Mouse (Mus musculus): ENCODE measurements around the gene H2-DMb1. TPM values are rescaled to one million over a fixed set of nuclear protein-coding genes. Genes with fewer than 3 reads are reported as not detected.

The H2-DMb1 gene
- polyA plus RNA-seq, 1 experiment from 2014 or later, result not detected

- peak within 1 kb of the TSS; percentile 66 for H3K9ac ChIP-seq
- H3K9me3 ChIP-seq, result no peaks in the 10 kb centered on the region
- H3K4me1 ChIP-seq (replicated peaks), result peaks cover 18% of the 10 kb centered on the region
- H3K4me2 ChIP-seq, result peak within 1 kb of the TSS; percentile 62
- ATAC-seq (ENCODE audit: low read depth), result peak; percentile 93
- H3K4me3 ChIP-seq, result peak within 1 kb of the TSS; percentile 39
- no peaks in the 10 kb centered on the region for H3K36me3 ChIP-seq
- WGBS, result under 1% methylated on average over 46 of the region's 46 CpGs
- peaks cover 90% of the 10 kb centered on the region for H3K27me3 ChIP-seq
- H3K27ac ChIP-seq (replicated peaks), result no peak within 1 kb of the TSS
Measured at GRCm38 (mm10) chr17:34187261-34187916, 34.5 kb downstream of the H2-DMb1 start, which contains the start of the genes Tap1 and Psmb9. TSS of gene Tap1 (plus strand) at chr17:34187553. TSS of gene Psmb9 (minus strand) at chr17:34187764.

DNA sequence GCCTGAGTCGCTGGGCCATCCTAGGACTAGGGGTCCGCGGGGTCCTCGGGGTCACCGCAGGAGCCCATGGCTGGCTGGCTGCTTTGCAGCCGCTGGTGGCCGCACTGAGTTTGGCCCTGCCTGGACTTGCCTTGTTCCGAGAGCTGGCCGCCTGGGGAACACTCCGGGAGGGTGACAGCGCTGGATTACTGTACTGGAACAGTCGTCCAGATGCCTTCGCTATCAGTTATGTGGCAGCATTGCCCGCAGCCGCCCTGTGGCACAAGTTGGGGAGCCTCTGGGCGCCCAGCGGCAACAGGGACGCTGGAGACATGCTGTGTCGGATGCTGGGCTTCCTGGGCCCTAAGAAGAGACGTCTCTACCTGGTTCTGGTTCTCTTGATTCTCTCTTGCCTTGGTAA lies 35.1 kb downstream of the H2-DMb1 start:
- ATAC-seq (ENCODE audit: low read depth), result no peak; the same call in 1 of the 2 replicates

GRCm38 (mm10) chr17:34188986-34189385 lies 36.1 kb downstream of the H2-DMb1 start:
- Histone ChIP-seq H3K9me3 (no peaks in the 10 kb centered on the region), H3K27me3 (peaks cover 95% of the 10 kb centered on the region), H3K4me1 (replicated peaks) (peaks cover 18% of the 10 kb centered on the region), H3K4me2 (no peak overlapping the region), H3K27ac (replicated peaks) (no peak overlapping the region), H3K36me3 (no peaks in the 10 kb centered on the region), H3K4me3 (no peak overlapping the region), H3K9ac (no peak overlapping the region)
- no peak for ATAC-seq (ENCODE audit: low read depth)
- 67% methylated on average over 6 of the region's 6 CpGs for WGBS

More for the DNA sequence above, 35.1 kb downstream of the H2-DMb1 start:
- Histone ChIP-seq H3K4me2 (peak overlapping the region; percentile 62), H3K9ac (peak overlapping the region; percentile 66), H3K9me3 (no peaks in the 10 kb centered on the region), H3K36me3 (no peaks in the 10 kb centered on the region), H3K27me3 (peaks cover 95% of the 10 kb centered on the region), H3K4me1 (replicated peaks) (peaks cover 18% of the 10 kb centered on the region), H3K4me3 (peak overlapping the region; percentile 39), H3K27ac (replicated peaks) (no peak overlapping the region)
- WGBS, result 3% methylated on average over 20 of the region's 20 CpGs

DNA sequence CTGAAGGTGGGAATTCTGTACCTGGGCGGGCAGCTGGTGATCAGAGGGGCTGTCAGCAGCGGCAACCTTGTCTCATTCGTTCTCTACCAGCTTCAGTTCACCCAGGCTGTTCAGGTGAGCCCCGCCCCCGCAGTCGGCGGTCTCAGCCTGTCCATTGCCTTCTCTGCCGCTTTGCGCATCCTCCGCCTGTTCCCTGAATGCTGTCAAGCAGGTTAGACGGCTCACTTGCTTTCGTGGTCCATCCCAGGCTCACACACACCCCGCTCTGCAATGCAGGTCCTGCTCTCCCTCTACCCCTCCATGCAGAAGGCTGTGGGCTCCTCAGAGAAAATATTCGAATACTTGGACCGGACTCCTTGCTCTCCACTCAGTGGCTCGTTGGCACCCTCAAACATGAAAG lies 40.0 kb downstream of the H2-DMb1 start:
- Histone ChIP-seq H3K36me3 (no peaks in the 10 kb centered on the region), H3K4me3 (no peak overlapping the region), H3K27me3 (peaks cover 97% of the 10 kb centered on the region), H3K4me2 (no peak overlapping the region), H3K9me3 (no peaks in the 10 kb centered on the region), H3K9ac (no peak overlapping the region), H3K27ac (replicated peaks) (no peak overlapping the region), H3K4me1 (replicated peaks) (peaks cover 15% of the 10 kb centered on the region)
- ATAC-seq (ENCODE audit: low read depth), result no peak
- WGBS, result 24% methylated on average over 16 of the region's 16 CpGs

DNA sequence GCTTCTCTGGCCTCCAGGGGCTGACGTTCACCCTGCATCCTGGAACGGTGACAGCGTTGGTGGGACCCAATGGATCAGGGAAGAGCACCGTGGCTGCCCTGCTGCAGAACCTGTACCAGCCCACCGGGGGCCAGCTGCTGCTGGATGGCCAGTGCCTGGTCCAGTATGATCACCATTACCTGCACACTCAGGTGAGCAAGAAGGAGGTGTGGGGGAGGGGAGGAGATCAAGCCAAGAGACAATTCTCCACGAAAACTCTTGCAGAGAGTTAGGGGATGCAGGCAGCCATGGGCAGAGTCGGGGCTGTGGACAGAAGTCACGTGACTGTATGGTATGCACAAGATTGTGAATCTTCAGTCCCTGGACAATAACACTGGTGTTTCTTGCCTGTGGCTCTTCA lies 40.6 kb downstream of the H2-DMb1 start:
- Histone ChIP-seq H3K36me3 (no peaks in the 10 kb centered on the region), H3K9ac (no peak overlapping the region), H3K27me3 (peaks cover 98% of the 10 kb centered on the region), H3K4me2 (no peak overlapping the region), H3K27ac (replicated peaks) (no peak overlapping the region), H3K9me3 (no peaks in the 10 kb centered on the region), H3K4me3 (no peak overlapping the region), H3K4me1 (replicated peaks) (peaks cover 16% of the 10 kb centered on the region)
- WGBS, result 57% methylated on average over 8 of the region's 8 CpGs
- ATAC-seq (ENCODE audit: low read depth), result no peak

- no peak overlapping the region for H3K9ac ChIP-seq
- H3K9me3 ChIP-seq, result no peaks in the 10 kb centered on the region
- no peak overlapping the region for H3K4me3 ChIP-seq
- no peak overlapping the region for H3K4me2 ChIP-seq
- 89% methylated on average over 4 of the region's 4 CpGs for WGBS
- H3K36me3 ChIP-seq, result no peaks in the 10 kb centered on the region
- H3K27ac ChIP-seq (replicated peaks), result no peak overlapping the region
- ATAC-seq (ENCODE audit: low read depth), result no peak
- H3K27me3 ChIP-seq, result peaks cover 98% of the 10 kb centered on the region
- peaks cover 17% of the 10 kb centered on the region for H3K4me1 ChIP-seq (replicated peaks)
Measured at GRCm38 (mm10) chr17:34194723-34195122, 41.9 kb downstream of the H2-DMb1 start.

DNA sequence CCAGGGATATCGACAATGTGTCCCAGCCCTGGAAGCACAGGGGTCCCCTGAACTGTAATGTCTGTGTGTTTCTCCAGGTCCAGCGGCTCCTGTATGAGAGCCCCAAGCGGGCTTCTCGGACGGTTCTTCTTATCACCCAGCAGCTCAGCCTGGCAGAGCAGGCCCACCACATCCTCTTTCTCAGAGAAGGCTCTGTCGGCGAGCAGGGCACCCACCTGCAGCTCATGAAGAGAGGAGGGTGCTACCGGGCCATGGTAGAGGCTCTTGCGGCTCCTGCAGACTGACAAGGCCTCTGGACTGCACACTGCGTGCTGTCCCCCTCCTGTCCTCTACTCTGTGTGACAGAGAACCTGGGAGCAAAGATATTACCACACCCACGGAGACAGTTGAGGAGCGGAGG lies 43.6 kb downstream of the H2-DMb1 start:
- 34% methylated on average over 12 of the region's 12 CpGs for WGBS
- no peaks in the 10 kb centered on the region for H3K36me3 ChIP-seq
- peaks cover 97% of the 10 kb centered on the region for H3K27me3 ChIP-seq
- H3K9me3 ChIP-seq, result no peaks in the 10 kb centered on the region
- peak overlapping the region; percentile 71 for H3K4me2 ChIP-seq
- ATAC-seq (ENCODE audit: low read depth), result no peak
- no peak overlapping the region for H3K9ac ChIP-seq
- H3K4me3 ChIP-seq, result peak overlapping the region; percentile 43; the same call in 1 of the 2 replicates
- H3K4me1 ChIP-seq (replicated peaks), result peaks cover 17% of the 10 kb centered on the region
- H3K27ac ChIP-seq (replicated peaks), result no peak overlapping the region

DNA sequence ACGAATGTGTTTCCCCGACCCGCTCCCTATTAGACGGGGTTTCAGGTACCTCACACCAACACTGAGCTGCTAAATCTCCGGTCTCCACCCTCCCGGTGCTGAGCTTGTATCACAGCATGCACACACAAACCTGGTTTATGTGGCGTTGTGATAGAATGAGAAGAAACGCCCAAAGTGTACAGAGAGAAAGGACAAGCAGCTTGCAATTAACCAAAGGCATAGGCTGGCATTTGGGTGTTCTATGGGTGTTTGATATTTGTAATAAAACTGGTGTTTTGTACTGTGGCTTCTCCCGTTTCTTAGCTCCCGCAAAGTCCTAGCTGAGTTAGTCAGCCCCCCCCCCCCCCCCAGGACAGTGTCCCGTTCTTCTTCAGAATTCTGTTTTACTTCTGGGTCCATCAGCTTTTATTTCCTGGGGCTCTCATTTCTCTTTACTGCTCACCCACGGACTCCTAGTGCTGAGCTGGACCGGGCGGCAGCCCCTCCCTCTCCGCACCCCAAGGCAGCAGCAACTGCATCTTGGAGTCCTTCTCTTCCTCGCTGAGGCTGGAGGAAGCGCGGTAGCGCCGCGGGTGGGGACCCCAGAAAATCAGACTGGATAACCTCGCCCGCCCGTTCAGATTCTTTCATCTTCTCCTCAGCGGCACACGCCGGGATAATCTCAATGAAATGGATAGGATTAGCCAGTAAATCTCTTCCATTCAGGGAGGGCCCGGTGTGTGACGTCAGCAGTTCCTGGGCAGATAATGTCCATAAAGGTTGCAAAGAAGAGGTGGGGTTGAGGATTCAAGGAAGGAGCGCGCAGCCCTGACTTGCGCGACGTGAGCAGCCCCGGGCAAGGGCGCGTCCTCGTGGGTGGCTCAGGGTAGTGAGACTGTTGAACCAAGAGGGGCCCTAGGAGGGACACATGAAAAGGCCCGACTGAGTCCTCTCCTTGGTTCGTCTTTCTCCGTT lies 44.3 kb downstream of the H2-DMb1 start, which contains the start of gene Psmb8:
TSS of gene Psmb8 (plus strand) at position 781 of the 954 bp plus-strand sequence.
- Histone ChIP-seq H3K4me3 (peak within 1 kb of the TSS; percentile 43), H3K36me3 (no peaks in the 10 kb centered on the region), H3K9me3 (no peaks in the 10 kb centered on the region), H3K27me3 (peaks cover 94% of the 10 kb centered on the region), H3K4me1 (replicated peaks) (peaks cover 17% of the 10 kb centered on the region), H3K4me2 (peak within 1 kb of the TSS; percentile 71), H3K9ac (peak within 1 kb of the TSS; percentile 64), H3K27ac (replicated peaks) (no peak within 1 kb of the TSS)
- ATAC-seq (ENCODE audit: low read depth), result peak; percentile 84
- WGBS, result 4% methylated on average over 41 of the region's 41 CpGs

DNA sequence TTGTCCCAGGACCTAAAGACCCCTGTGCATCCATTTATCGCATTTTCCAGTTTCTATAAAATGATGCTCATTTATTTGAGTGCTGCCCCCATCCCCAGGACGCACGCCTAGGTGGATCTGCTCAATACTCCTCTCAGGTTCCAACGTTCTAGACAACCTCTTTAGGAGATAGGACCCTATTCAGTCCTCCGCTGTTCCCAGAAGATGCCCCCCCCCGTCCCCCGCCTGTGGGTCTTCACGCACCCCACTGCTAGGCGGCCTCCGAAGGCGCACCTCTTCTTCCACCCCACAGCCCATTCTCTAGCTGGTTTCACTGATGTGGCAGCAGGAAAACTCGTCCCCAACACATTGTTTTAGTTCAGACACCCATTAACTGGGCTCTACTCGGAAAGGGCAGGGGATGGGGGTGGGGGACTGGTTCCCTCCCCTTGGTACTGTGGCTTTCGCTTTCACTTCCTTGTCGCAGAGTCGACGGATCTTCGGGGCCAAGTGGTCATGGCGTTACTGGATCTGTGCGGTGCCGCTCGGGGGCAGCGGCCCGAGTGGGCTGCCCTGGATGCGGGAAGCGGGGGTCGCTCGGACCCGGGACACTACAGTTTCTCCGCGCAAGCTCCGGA lies 45.1 kb downstream of the H2-DMb1 start:
- Histone ChIP-seq H3K36me3 (no peaks in the 10 kb centered on the region), H3K9me3 (no peaks in the 10 kb centered on the region), H3K27ac (replicated peaks) (no peak overlapping the region), H3K4me2 (peak overlapping the region; percentile 71), H3K9ac (peak overlapping the region; percentile 64), H3K4me1 (replicated peaks) (peaks cover 17% of the 10 kb centered on the region), H3K4me3 (peak overlapping the region; percentile 43), H3K27me3 (peaks cover 90% of the 10 kb centered on the region)
- WGBS, result 2% methylated on average over 32 of the region's 32 CpGs
- no peak for ATAC-seq (ENCODE audit: low read depth)

- Histone ChIP-seq H3K4me3 (peak overlapping the region; percentile 43), H3K9me3 (no peaks in the 10 kb centered on the region), H3K4me1 (replicated peaks) (peaks cover 17% of the 10 kb centered on the region), H3K4me2 (peak overlapping the region; percentile 71), H3K27ac (replicated peaks) (no peak overlapping the region), H3K9ac (0 out of 2 replicates have a peak overlapping the region, but pooled peaks have one; percentile 31), H3K27me3 (peaks cover 90% of the 10 kb centered on the region), H3K36me3 (no peaks in the 10 kb centered on the region)
- ATAC-seq (ENCODE audit: low read depth), result no peak
- WGBS, result 7% methylated on average over 11 of the region's 11 CpGs
Measured at GRCm38 (mm10) chr17:34198521-34198912, 45.6 kb downstream of the H2-DMb1 start.

DNA sequence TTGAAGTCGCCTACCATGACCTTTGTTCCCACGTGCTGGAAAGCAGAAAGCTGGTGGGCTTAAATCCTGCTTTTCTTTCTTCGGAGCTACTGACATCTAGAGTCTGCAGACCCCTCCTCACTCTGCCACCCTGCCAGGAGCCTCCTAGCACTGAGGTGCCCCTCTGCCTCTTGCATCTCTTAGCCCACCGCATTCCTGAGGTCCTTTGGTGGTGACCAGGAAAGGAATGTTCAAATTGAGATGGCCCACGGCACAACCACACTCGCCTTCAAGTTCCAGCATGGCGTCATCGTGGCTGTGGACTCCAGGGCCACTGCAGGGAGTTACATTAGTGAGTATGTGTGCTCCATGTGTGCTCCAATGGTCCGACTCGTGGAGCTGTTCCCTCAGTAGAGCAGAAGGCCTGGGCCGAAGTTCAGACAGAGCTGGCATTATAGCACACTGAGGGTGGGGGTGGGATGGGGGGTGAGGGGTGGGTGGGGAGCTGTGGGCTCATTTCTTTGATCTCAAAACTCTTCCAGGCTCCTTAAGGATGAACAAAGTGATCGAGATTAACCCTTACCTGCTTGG lies 46.3 kb downstream of the H2-DMb1 start:
- H3K36me3 ChIP-seq, result no peaks in the 10 kb centered on the region
- ATAC-seq (ENCODE audit: low read depth), result no peak
- no peak overlapping the region for H3K9ac ChIP-seq
- H3K9me3 ChIP-seq, result no peaks in the 10 kb centered on the region
- H3K27ac ChIP-seq (replicated peaks), result no peak overlapping the region
- peaks cover 17% of the 10 kb centered on the region for H3K4me1 ChIP-seq (replicated peaks)
- no peak overlapping the region for H3K4me3 ChIP-seq
- peaks cover 89% of the 10 kb centered on the region for H3K27me3 ChIP-seq
- WGBS, result 65% methylated on average over 12 of the region's 12 CpGs
- H3K4me2 ChIP-seq, result no peak overlapping the region
